Mouse (Mus musculus) kidney, adult 2 months (tissue): ENCODE measurements around the gene Rccd1. TPM values are rescaled to one million over a fixed set of nuclear protein-coding genes. Genes with fewer than 3 reads are reported as not detected.

Experiments
- DNase-seq: peaks from one replicate; pipeline ENCODE4 v3.0.0; 2021
- H3K27ac ChIP-seq: fragments of 200-500 bp; 2 replicates; pipeline ENCODE4 v1.5.1; 2012; ENCODE audit warnings: low read depth, low read length, control low read depth, inconsistent platforms; ENCODE audit not compliant: insufficient read depth
- H3K27me3 ChIP-seq: fragments of 200-500 bp; replicated peaks from 2 replicates; pipeline ENCODE4 v1.6.1; 2012; ENCODE audit warnings: mild to moderate bottlenecking, moderate library complexity, low read length, inconsistent platforms; ENCODE audit not compliant: control insufficient read depth, insufficient read depth
- H3K36me3 ChIP-seq: fragments of 200-500 bp; 2 replicates; pipeline ENCODE4 v1.6.1; 2012; ENCODE audit warnings: mild to moderate bottlenecking, moderate library complexity, low read length, inconsistent platforms; ENCODE audit not compliant: control insufficient read depth, insufficient read depth
- H3K4me1 ChIP-seq: fragments of 200-500 bp; 2 replicates; pipeline ENCODE4 v1.6.1; 2011; ENCODE audit warnings: low read length; ENCODE audit not compliant: control insufficient read depth, insufficient read depth
- H3K4me3 ChIP-seq: fragments of 200-500 bp; 2 replicates; pipeline ENCODE4 v1.5.1; 2011; ENCODE audit warnings: mild to moderate bottlenecking, low read depth, low read length, control low read depth; ENCODE audit not compliant: insufficient read depth
- CTCF ChIP-seq: fragments of 200-500 bp; conservative IDR thresholded peaks from 2 replicates; pipeline ENCODE4 v1.5.1; 2011; ENCODE audit warnings: low read depth, mild to moderate bottlenecking, control low read depth, low read length, moderate library complexity, mixed read lengths; ENCODE audit not compliant: insufficient read depth, insufficient read length
- POLR2A ChIP-seq: fragments of 200-500 bp; IDR thresholded peaks from one replicate; pipeline ENCODE4 v1.6.1; 2011; ENCODE audit warnings: low read depth, low read length, control low read depth
- WGBS: fragments of 180-500 bp; shearing (Covaris S2); methylation state at CpG from one replicate; pipeline ENCODE4 v1.1.7; 2018; 5-methylcytosine and 5-hydroxymethylcytosine counted together
- polyA plus RNA-seq: library from polyadenylated mRNA; depleted of rRNA; stranded (reverse); fragments of >200 nt; gene quantifications from 2 replicates; pipeline ENCODE4 v1.2.3, GENCODE M21; 2012

Gene Rccd1
- polyA plus RNA-seq, 1 experiment, result 3.7 TPM

- 26% methylated on average over 40 of the region's 40 CpGs for WGBS
- peak within 1 kb of the TSS; percentile 65 for H3K27ac ChIP-seq
- H3K4me1 ChIP-seq, result peaks cover 7% of the 10 kb centered on the region; the same call in 1 of the 2 replicates
- peak; percentile 94 for DNase-seq
- H3K27me3 ChIP-seq, result no peaks in the 10 kb centered on the region
- no peaks in the 10 kb centered on the region for H3K36me3 ChIP-seq
- TF ChIP-seq POLR2A, result peak; percentile 79
- TF ChIP-seq CTCF, result no peak
- H3K4me3 ChIP-seq, result peak within 1 kb of the TSS; percentile 94
Measured at GRCm38 (mm10) chr7:80260625-80261371, 63.5 kb downstream of the Rccd1 start, which contains the start of gene Ngrn. Ngrn (plus strand) TSS chr7:80261215.

- TF ChIP-seq CTCF, result no peak
- no peak for TF ChIP-seq POLR2A
- Histone ChIP-seq H3K36me3 (no peaks in the 10 kb centered on the region), H3K4me3 (no peak overlapping the region), H3K4me1 (peaks cover 7% of the 10 kb centered on the region; the same call in 1 of the 2 replicates), H3K27me3 (no peaks in the 10 kb centered on the region), H3K27ac (no peak overlapping the region)
- DNase-seq, result no peak
- 65% methylated on average over 2 of the region's 2 CpGs for WGBS
Measured at GRCm38 (mm10) chr7:80257706-80258105, 66.5 kb downstream of the Rccd1 start.

- Histone ChIP-seq H3K27me3 (no peaks in the 10 kb centered on the region), H3K36me3 (no peaks in the 10 kb centered on the region), H3K4me3 (no peak overlapping the region), H3K27ac (no peak overlapping the region), H3K4me1 (peaks cover 3% of the 10 kb centered on the region; the same call in 1 of the 2 replicates)
- DNase-seq, result peak; percentile 13
- WGBS, result 59% methylated on average over 2 of the region's 2 CpGs
- no peak for TF ChIP-seq CTCF
- no peak for TF ChIP-seq POLR2A
Measured at GRCm38 (mm10) chr7:80255981-80256380, 68.3 kb downstream of the Rccd1 start.

- TF ChIP-seq CTCF, result no peak
- no peak for TF ChIP-seq POLR2A
- Histone ChIP-seq H3K4me3 (no peak overlapping the region), H3K4me1 (no peaks in the 10 kb centered on the region), H3K27me3 (no peaks in the 10 kb centered on the region), H3K36me3 (no peaks in the 10 kb centered on the region), H3K27ac (no peak overlapping the region)
- DNase-seq, result no peak
- 91% methylated on average over 11 of the region's 11 CpGs for WGBS
Measured at GRCm38 (mm10) chr7:80252886-80253285, 71.4 kb downstream of the Rccd1 start.

- TF ChIP-seq CTCF, result no peak
- TF ChIP-seq POLR2A, result no peak
Measured at GRCm38 (mm10) chr7:80252437-80252836, 71.8 kb downstream of the Rccd1 start.

GRCm38 (mm10) chr7:80246859-80247258, 77.4 kb downstream of the Rccd1 start:
- no peaks in the 10 kb centered on the region for H3K27me3 ChIP-seq
- H3K4me3 ChIP-seq, result no peak overlapping the region
- no peaks in the 10 kb centered on the region for H3K36me3 ChIP-seq
- DNase-seq, result no peak
- 59% methylated on average over 7 of the region's 7 CpGs for WGBS
- TF ChIP-seq POLR2A, result no peak
- no peak overlapping the region for H3K27ac ChIP-seq
- no peaks in the 10 kb centered on the region for H3K4me1 ChIP-seq

More at GRCm38 (mm10) chr7:80252437-80252836, 71.8 kb downstream of the Rccd1 start:
- Histone ChIP-seq H3K27ac (no peak overlapping the region), H3K4me1 (no peaks in the 10 kb centered on the region), H3K4me3 (no peak overlapping the region), H3K36me3 (no peaks in the 10 kb centered on the region), H3K27me3 (no peaks in the 10 kb centered on the region)
- WGBS, result 74% methylated on average over 7 of the region's 7 CpGs
- DNase-seq, result no peak

GRCm38 (mm10) chr7:80246148-80246721, 78.0 kb downstream of the Rccd1 start, which contains the start of gene Ttll13:
Ttll13 (plus strand) TSS chr7:80246376.
- no peaks in the 10 kb centered on the region for H3K4me1 ChIP-seq
- DNase-seq, result peak; percentile 99
- no peaks in the 10 kb centered on the region for H3K36me3 ChIP-seq
- TF ChIP-seq CTCF, result peak; percentile 39; the same call in 1 of the 2 replicates
- TF ChIP-seq POLR2A, result no peak
- peak within 1 kb of the TSS; percentile 37 for H3K27ac ChIP-seq
- H3K27me3 ChIP-seq, result no peaks in the 10 kb centered on the region
- H3K4me3 ChIP-seq, result peak within 1 kb of the TSS; percentile 73
- WGBS, result under 1% methylated on average over 48 of the region's 48 CpGs
